Mouse (Mus musculus): ENCODE results near the gene Slc2a3.

DNA sequence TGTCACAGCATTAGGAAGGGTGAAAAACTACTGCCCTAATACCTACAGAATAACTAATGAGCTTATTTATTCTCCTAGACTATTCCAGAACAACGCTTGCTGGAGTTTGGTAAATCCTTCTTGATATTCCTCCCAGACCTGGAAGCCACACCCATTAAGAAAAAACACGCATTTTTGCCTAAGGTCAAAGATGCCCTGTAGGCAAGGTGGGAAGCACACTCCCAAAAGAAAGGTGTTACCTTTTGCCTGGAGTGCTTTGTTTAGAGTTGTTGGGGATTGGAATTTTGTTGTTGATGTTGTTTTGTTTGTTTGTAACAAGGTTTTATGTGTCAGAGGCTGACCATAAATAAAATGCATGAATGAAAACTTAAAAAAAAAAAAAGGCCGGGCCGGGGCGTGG lies 111.4 kb downstream of the Slc2a3 start:
- TF ChIP-seq POLR2A (IDR thresholded peaks at IDR 0.05; ENCODE audit: control insufficient read depth, extremely low read depth, insufficient read depth, low read length, poor library complexity): no peak
- TF ChIP-seq CTCF (IDR thresholded peaks at IDR 0.05; ENCODE audit: borderline replicate concordance, control insufficient read depth, extremely low read depth, insufficient read depth, low read length, poor library complexity): no peak

All from thymus, adult 2 months (tissue).